Mouse (Mus musculus) heart, postnatal 0 days (tissue): ENCODE results near the gene Serpina3g.

ENCODE experiments used
- CTCF ChIP-seq: IDR thresholded peaks from 2 replicates; pipeline ENCODE4 v1.5.1; 2016; ENCODE audit warnings: antibody characterized with exemption, control low read depth, low read depth
- EP300 ChIP-seq: IDR thresholded peaks from 2 replicates; pipeline ENCODE4 v1.6.1; 2016; ENCODE audit warnings: antibody characterized with exemption, low read depth

DNA sequence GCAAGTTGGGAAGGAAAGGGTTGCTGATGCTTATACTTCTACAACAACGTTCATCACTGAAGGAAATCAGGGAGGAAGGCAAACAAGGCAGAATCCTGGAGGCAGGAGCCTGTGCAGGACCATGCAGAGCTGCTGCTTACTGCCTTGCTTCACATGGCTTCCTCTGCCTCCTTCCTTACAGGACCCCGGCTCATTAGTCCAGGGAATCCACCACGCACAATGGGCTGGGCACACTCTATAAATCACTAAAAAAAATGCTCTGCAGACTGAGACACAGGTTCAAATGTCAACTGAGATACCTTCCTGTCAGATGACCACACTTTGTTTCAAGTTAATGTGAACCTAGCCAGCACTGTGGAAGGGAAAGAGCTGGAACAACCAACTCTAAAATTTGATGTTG, 25.0 kb downstream of the Serpina3g start:
- TF ChIP-seq CTCF = no peak
- TF ChIP-seq EP300 = no peak
